Mouse (Mus musculus): Measurements from ENCODE around the gene Tpd52l2. TPM values are rescaled to one million over a fixed set of nuclear protein-coding genes. Genes with fewer than 3 reads are reported as not detected.

Gene Tpd52l2
- polyA plus RNA-seq (2014; fragmentation: Nextera tagmentation; extraction: Ambion mirVana): 141 and 142 TPM in 2 replicates

DNA sequence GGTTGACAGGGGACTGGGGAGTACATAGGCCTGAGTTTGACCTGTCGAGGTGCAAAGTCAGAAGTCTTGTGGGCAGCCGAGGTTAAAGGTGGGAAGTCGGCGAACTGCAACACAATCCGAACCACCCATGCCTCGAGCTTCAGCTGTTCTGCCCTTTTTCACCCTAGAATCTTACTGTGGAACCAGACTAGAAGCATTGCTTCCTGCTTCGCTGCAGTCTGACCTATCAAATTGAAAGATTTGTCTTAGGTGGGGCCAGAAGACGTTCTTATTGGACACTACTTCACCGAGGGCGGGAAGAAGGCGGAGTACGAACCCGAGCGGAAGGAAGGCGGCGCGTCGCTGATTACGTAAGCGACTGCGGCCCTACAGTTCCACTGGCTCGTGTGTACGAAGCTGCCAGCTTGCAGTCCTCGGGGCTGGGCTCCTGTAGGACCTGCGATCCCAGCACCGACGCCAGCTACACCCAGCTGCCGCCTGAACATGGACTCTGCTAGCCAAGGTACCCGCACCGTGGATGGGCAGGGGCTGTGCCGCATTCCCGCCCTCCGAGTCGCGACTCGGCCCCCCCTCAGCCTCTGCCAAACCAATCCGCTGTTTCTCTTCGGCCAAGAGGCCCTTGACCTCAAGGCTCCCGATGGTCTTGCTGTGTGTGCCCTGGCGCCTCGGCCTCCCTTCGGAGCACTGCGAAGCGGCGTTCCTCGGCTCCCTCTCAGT is at the start of gene Tpd52l2:
TSS of gene Tpd52l2 (plus strand) at position 312 of the 717 bp plus-strand sequence.
- H3K9me3 ChIP-seq (ENCODE audit: control insufficient read depth, low read length): no peaks in the 10 kb centered on the region
- peaks cover 5% of the 10 kb centered on the region for H3K36me3 ChIP-seq (ENCODE audit: control insufficient read depth, insufficient read depth, low read length)
- H3K9ac ChIP-seq (ENCODE audit: low read length): peak within 1 kb of the TSS; percentile 94
- peaks cover 8% of the 10 kb centered on the region for H3K4me1 ChIP-seq (ENCODE audit: control insufficient read depth, insufficient read depth, low read length)
- H3K4me2 ChIP-seq (ENCODE audit: low read depth): peak within 1 kb of the TSS; percentile 96
- H3K27ac ChIP-seq (ENCODE audit: low read depth, low read length): peak within 1 kb of the TSS; percentile 83; the same call in 1 of the 2 replicates
- H3K27me3 ChIP-seq (ENCODE audit: control insufficient read depth, insufficient read depth, low read length): no peaks in the 10 kb centered on the region
- H3K4me3 ChIP-seq (ENCODE audit: low read depth, low read length): peak within 1 kb of the TSS; percentile 94
- 0% methylated on average over 45 of the region's 46 CpGs for WGBS
- ATAC-seq (ENCODE audit: insufficient read depth, low FRiP score, low TSS enrichment) (peak; percentile 97), DNase-seq (ENCODE audit: low spot score) (peak; percentile 94)

GRCm38 (mm10) chr2:181452181-181452580 is 44.8 kb upstream of the Tpd52l2 start:
- ATAC-seq (ENCODE audit: insufficient read depth, low FRiP score, low TSS enrichment) (no peak), DNase-seq (ENCODE audit: low spot score) (no peak)
- no peaks in the 10 kb centered on the region for H3K27me3 ChIP-seq (ENCODE audit: control insufficient read depth, insufficient read depth, low read length)
- H3K36me3 ChIP-seq (ENCODE audit: control insufficient read depth, insufficient read depth, low read length): no peaks in the 10 kb centered on the region
- no peaks in the 10 kb centered on the region for H3K9me3 ChIP-seq (ENCODE audit: control insufficient read depth, low read length)
- WGBS: 80% methylated on average over 4 of the region's 4 CpGs
- H3K4me1 ChIP-seq (ENCODE audit: control insufficient read depth, insufficient read depth, low read length): no peaks in the 10 kb centered on the region
- no peak overlapping the region for H3K4me3 ChIP-seq (ENCODE audit: low read depth, low read length)
- no peak overlapping the region for H3K4me2 ChIP-seq (ENCODE audit: low read depth)
- H3K27ac ChIP-seq (ENCODE audit: low read depth, low read length): no peak overlapping the region
- no peak overlapping the region for H3K9ac ChIP-seq (ENCODE audit: low read length)

- H3K9ac ChIP-seq (ENCODE audit: low read length): no peak overlapping the region
- no peaks in the 10 kb centered on the region for H3K36me3 ChIP-seq (ENCODE audit: control insufficient read depth, insufficient read depth, low read length)
- no peak overlapping the region for H3K27ac ChIP-seq (ENCODE audit: low read depth, low read length)
- no peak for ATAC-seq (ENCODE audit: insufficient read depth, low FRiP score, low TSS enrichment)
- H3K4me1 ChIP-seq (ENCODE audit: control insufficient read depth, insufficient read depth, low read length): peaks cover 2% of the 10 kb centered on the region; the same call in 1 of the 2 replicates
- DNase-seq (ENCODE audit: low spot score): no peak
- WGBS: 32% methylated on average over 1 of the region's 1 CpGs
- H3K4me3 ChIP-seq (ENCODE audit: low read depth, low read length): no peak overlapping the region
- H3K9me3 ChIP-seq (ENCODE audit: control insufficient read depth, low read length): no peaks in the 10 kb centered on the region
- no peaks in the 10 kb centered on the region for H3K27me3 ChIP-seq (ENCODE audit: control insufficient read depth, insufficient read depth, low read length)
- H3K4me2 ChIP-seq (ENCODE audit: low read depth): no peak overlapping the region
Measured at GRCm38 (mm10) chr2:181453274-181453673, 43.7 kb upstream of the Tpd52l2 start.

- DNase-seq (ENCODE audit: low spot score) (no peak), ATAC-seq (ENCODE audit: insufficient read depth, low FRiP score, low TSS enrichment) (no peak)
- Histone ChIP-seq H3K36me3 (ENCODE audit: control insufficient read depth, insufficient read depth, low read length) (no peaks in the 10 kb centered on the region), H3K4me3 (ENCODE audit: low read depth, low read length) (no peak overlapping the region), H3K27me3 (ENCODE audit: control insufficient read depth, insufficient read depth, low read length) (no peaks in the 10 kb centered on the region), H3K4me2 (ENCODE audit: low read depth) (no peak overlapping the region), H3K27ac (ENCODE audit: low read depth, low read length) (no peak overlapping the region), H3K9me3 (ENCODE audit: control insufficient read depth, low read length) (no peaks in the 10 kb centered on the region), H3K9ac (ENCODE audit: low read length) (no peak overlapping the region), H3K4me1 (ENCODE audit: control insufficient read depth, insufficient read depth, low read length) (peaks cover 7% of the 10 kb centered on the region)
- WGBS: 78% methylated on average over 2 of the region's 2 CpGs
Measured at GRCm38 (mm10) chr2:181455899-181456298, 41.0 kb upstream of the Tpd52l2 start.

DNA sequence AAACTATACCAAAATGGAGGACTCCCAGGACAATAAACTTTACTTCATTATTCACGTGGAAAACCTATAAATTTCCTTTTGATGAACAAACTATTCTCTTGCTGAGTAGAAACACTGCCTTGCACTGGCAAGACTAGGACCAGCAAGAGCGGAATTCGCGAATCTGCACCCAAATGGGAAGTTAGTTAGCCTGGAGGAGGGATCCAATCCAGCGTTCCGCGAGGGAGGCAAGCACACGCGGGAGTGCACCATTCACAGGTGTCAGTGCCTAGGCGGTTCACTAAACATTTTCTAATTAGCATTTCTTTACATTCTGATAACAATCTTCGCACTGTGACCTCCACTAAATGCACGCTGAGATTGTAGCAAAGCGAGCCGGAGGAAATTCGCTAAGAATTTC is 39.1 kb upstream of the Tpd52l2 start:
- 4% methylated on average over 15 of the region's 15 CpGs for WGBS
- peak overlapping the region; percentile 99 for H3K4me2 ChIP-seq (ENCODE audit: low read depth)
- DNase-seq (ENCODE audit: low spot score) (no peak), ATAC-seq (ENCODE audit: insufficient read depth, low FRiP score, low TSS enrichment) (no peak)
- H3K36me3 ChIP-seq (ENCODE audit: control insufficient read depth, insufficient read depth, low read length): no peaks in the 10 kb centered on the region
- H3K27ac ChIP-seq (ENCODE audit: low read depth, low read length): no peak overlapping the region
- peak overlapping the region; percentile 97 for H3K4me3 ChIP-seq (ENCODE audit: low read depth, low read length)
- H3K4me1 ChIP-seq (ENCODE audit: control insufficient read depth, insufficient read depth, low read length): peaks cover 7% of the 10 kb centered on the region
- no peak overlapping the region for H3K9ac ChIP-seq (ENCODE audit: low read length)
- no peaks in the 10 kb centered on the region for H3K9me3 ChIP-seq (ENCODE audit: control insufficient read depth, low read length)
- no peaks in the 10 kb centered on the region for H3K27me3 ChIP-seq (ENCODE audit: control insufficient read depth, insufficient read depth, low read length)

DNA sequence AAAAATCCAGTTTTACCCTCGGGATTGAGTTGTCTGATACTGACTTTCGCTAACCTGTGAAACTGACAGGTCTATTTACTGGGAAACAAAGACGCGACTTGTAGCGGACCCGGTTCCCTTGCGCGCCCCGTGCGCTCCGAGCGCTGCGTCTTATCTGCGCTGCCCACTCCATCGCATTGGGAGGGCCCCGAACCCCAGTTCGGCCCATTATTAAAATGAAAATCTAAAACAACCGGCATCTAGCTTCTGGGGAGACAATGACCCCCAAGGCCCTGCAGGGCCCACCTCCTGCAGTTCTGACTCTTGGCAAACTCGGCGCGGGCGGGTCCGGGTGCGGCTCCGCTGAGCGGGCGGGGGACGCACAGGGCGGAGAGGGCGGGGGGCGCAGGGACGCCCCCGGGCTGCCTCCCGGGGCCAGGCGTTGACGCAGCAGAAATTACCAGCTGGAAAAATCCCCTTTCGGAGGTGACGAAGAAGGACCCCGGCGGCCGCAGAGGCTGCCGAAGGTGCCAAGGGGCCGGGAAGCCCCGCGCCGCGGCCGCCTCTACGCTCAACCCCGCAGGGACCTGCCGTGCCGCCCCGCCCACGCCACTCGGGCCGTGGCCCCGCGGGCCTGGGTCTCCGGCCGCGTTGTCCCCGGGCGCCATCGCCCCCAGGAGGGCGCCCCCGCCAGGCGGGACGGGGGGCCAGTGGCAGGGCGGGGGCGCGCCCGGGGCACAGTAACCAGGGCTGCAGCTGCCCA is 38.4 kb upstream of the Tpd52l2 start:
- Histone ChIP-seq H3K4me3 (ENCODE audit: low read depth, low read length) (peak overlapping the region; percentile 97), H3K4me1 (ENCODE audit: control insufficient read depth, insufficient read depth, low read length) (peaks cover 7% of the 10 kb centered on the region), H3K27me3 (ENCODE audit: control insufficient read depth, insufficient read depth, low read length) (no peaks in the 10 kb centered on the region), H3K9me3 (ENCODE audit: control insufficient read depth, low read length) (no peaks in the 10 kb centered on the region), H3K36me3 (ENCODE audit: control insufficient read depth, insufficient read depth, low read length) (no peaks in the 10 kb centered on the region), H3K27ac (ENCODE audit: low read depth, low read length) (peak overlapping the region; percentile 82), H3K4me2 (ENCODE audit: low read depth) (peak overlapping the region; percentile 99), H3K9ac (ENCODE audit: low read length) (peak overlapping the region; percentile 86)
- ATAC-seq (ENCODE audit: insufficient read depth, low FRiP score, low TSS enrichment) (no peak; the same call in none of the 2 replicates), DNase-seq (ENCODE audit: low spot score) (peak; percentile 46)
- WGBS: 1% methylated on average over 65 of the region's 72 CpGs

- H3K4me3 ChIP-seq (ENCODE audit: low read depth, low read length): peak within 1 kb of the TSS; percentile 97
- no peaks in the 10 kb centered on the region for H3K36me3 ChIP-seq (ENCODE audit: control insufficient read depth, insufficient read depth, low read length)
- peak within 1 kb of the TSS; percentile 99 for H3K4me2 ChIP-seq (ENCODE audit: low read depth)
- WGBS: under 1% methylated on average over 69 of the region's 83 CpGs
- DNase-seq (ENCODE audit: low spot score) (peak; percentile 88), ATAC-seq (ENCODE audit: insufficient read depth, low FRiP score, low TSS enrichment) (peak; percentile 91)
- peak within 1 kb of the TSS; percentile 86 for H3K9ac ChIP-seq (ENCODE audit: low read length)
- H3K27me3 ChIP-seq (ENCODE audit: control insufficient read depth, insufficient read depth, low read length): no peaks in the 10 kb centered on the region
- no peaks in the 10 kb centered on the region for H3K9me3 ChIP-seq (ENCODE audit: control insufficient read depth, low read length)
- peak within 1 kb of the TSS; percentile 82 for H3K27ac ChIP-seq (ENCODE audit: low read depth, low read length)
- peaks cover 7% of the 10 kb centered on the region for H3K4me1 ChIP-seq (ENCODE audit: control insufficient read depth, insufficient read depth, low read length)
Measured at GRCm38 (mm10) chr2:181459153-181459672, 37.7 kb upstream of the Tpd52l2 start, which contains the start of gene Zbtb46. Gene Zbtb46, minus strand, starts transcription at chr2:181459426.

- no peaks in the 10 kb centered on the region for H3K9me3 ChIP-seq (ENCODE audit: control insufficient read depth, low read length)
- peak overlapping the region; percentile 82 for H3K27ac ChIP-seq (ENCODE audit: low read depth, low read length)
- under 1% methylated on average over 71 of the region's 71 CpGs for WGBS
Measured at GRCm38 (mm10) chr2:181459673-181460621, 37.0 kb upstream of the Tpd52l2 start.

More at GRCm38 (mm10) chr2:181459673-181460621, 37.0 kb upstream of the Tpd52l2 start:
- Histone ChIP-seq H3K27me3 (ENCODE audit: control insufficient read depth, insufficient read depth, low read length) (no peaks in the 10 kb centered on the region), H3K4me2 (ENCODE audit: low read depth) (peak overlapping the region; percentile 99), H3K4me1 (ENCODE audit: control insufficient read depth, insufficient read depth, low read length) (peaks cover 7% of the 10 kb centered on the region), H3K4me3 (ENCODE audit: low read depth, low read length) (peak overlapping the region; percentile 97), H3K9ac (ENCODE audit: low read length) (peak overlapping the region; percentile 74), H3K36me3 (ENCODE audit: control insufficient read depth, insufficient read depth, low read length) (no peaks in the 10 kb centered on the region)
- ATAC-seq (ENCODE audit: insufficient read depth, low FRiP score, low TSS enrichment): peak; percentile 72
- peak; percentile 68 for DNase-seq (ENCODE audit: low spot score)

Measured in neural tube, embryonic 11.5 days (tissue).